ENCODE assay signal across 11 mouse cellular contexts in genomic region chr6:22206630-22207293, GRCm38 (mm10).
DNase-seq lines count a peak whose midpoint lies in the region; ATAC-seq and TF ChIP-seq lines count a peak whose summit lies in the region.
"Had no signal": no experiment of that assay in that cellular context is flagged by ENCODE, and none has a peak within 500 bp of the region (broad histone marks: within the 10 kb centered on the region; RNA-seq: fewer than 3 reads in every experiment).

No protein-coding gene starts in this region.

- no peak overlapping the region for H3K4me2 ChIP-seq in CH12.LX (ENCODE audit: insufficient read depth, low read depth, poor library complexity, severe bottlenecking)
- peak overlapping the region; percentile 42; the same call in 1 of the 2 replicates for H3K4me2 ChIP-seq in hindbrain, embryonic 16.5 days (ENCODE audit: low read length)
- H3K4me2 ChIP-seq in lung, postnatal 0 days (replicated peaks; ENCODE audit: low read depth, low read length) = no peak overlapping the region

- no peak for TF ChIP-seq RAD21 in CH12.LX (IDR thresholded peaks at IDR 0.05; ENCODE audit: low read depth, low read length)

- no peaks in the 10 kb centered on the region for H3K27me3 ChIP-seq in CH12.LX (replicated peaks)
- no peaks in the 10 kb centered on the region for H3K27me3 ChIP-seq in hindbrain, embryonic 16.5 days (replicated peaks; ENCODE audit: control insufficient read depth, insufficient read depth, low read length)
- no peaks in the 10 kb centered on the region for H3K27me3 ChIP-seq in lung, postnatal 0 days (replicated peaks; ENCODE audit: insufficient read depth, low read length)
- no peaks in the 10 kb centered on the region for H3K27me3 ChIP-seq in heart, embryonic 10.5 days (ENCODE audit: insufficient read depth, poor library complexity, severe bottlenecking)
- H3K27me3 ChIP-seq: embryonic facial prominence, embryonic 12.5 days had no signal

- H3K9ac ChIP-seq in CH12.LX (ENCODE audit: insufficient read depth, low read depth) = peak overlapping the region; percentile 29
- no peak overlapping the region for H3K9ac ChIP-seq in hindbrain, embryonic 16.5 days (ENCODE audit: low read depth, low read length)
- H3K9ac ChIP-seq in lung, postnatal 0 days (replicated peaks; ENCODE audit: low read depth) = no peak overlapping the region
- H3K9ac ChIP-seq: embryonic facial prominence, embryonic 12.5 days; liver, embryonic 14.5 days had no signal

- peak; percentile 90 for DNase-seq in heart, adult 11 months
- DNase-seq in heart, postnatal 25 days (ENCODE audit: low spot score) = no peak
- DNase-seq in CH12.LX (ENCODE audit: extremely low read depth) = no peak
- DNase-seq in lung, postnatal 0 days (ENCODE audit: low spot score) = peak; percentile 86
- no peak for DNase-seq in thymus, postnatal 10 days (ENCODE audit: low spot score in 2 of 2)
- DNase-seq in frontal cortex, postnatal 10 days (ENCODE audit: low spot score in 2 of 2) = no peak
- no peak for DNase-seq in heart, embryonic 10.5 days (ENCODE audit: low spot score)
- DNase-seq: gastrocnemius, postnatal 14 days had no signal

- TF ChIP-seq POLR2A in CH12.LX (IDR thresholded peaks at IDR 0.05; ENCODE audit: low read depth, low read length) = no peak

- WGBS in hindbrain, embryonic 16.5 days = 65% methylated on average over 6 of the region's 6 CpGs
- WGBS in lung, postnatal 0 days = 40% methylated on average over 5 of the region's 6 CpGs
- WGBS in heart, embryonic 10.5 days = 76% methylated on average over 6 of the region's 6 CpGs

- H3K79me2 ChIP-seq in CH12.LX (replicated peaks; ENCODE audit: control insufficient read depth, extremely low read depth, insufficient read depth, poor library complexity, severe bottlenecking) = no peaks in the 10 kb centered on the region

- H3K9me3 ChIP-seq in CH12.LX (replicated peaks; ENCODE audit: low read length) = no peaks in the 10 kb centered on the region
- H3K9me3 ChIP-seq in hindbrain, embryonic 16.5 days (ENCODE audit: control insufficient read depth, low read length) = no peaks in the 10 kb centered on the region
- H3K9me3 ChIP-seq in lung, postnatal 0 days (ENCODE audit: low read length) = no peaks in the 10 kb centered on the region
- H3K9me3 ChIP-seq in heart, embryonic 10.5 days = no peaks in the 10 kb centered on the region
- H3K9me3 ChIP-seq: embryonic facial prominence, embryonic 12.5 days had no signal

- H3K4me1 ChIP-seq in CH12.LX (ENCODE audit: control insufficient read depth in 1 of 2, insufficient read depth in 2 of 2) = peaks cover 4 to 6% of the 10 kb centered on the region in 2 experiments; a peak in 2 of 4 replicates
- peaks cover 3% of the 10 kb centered on the region for H3K4me1 ChIP-seq in hindbrain, embryonic 16.5 days (ENCODE audit: control insufficient read depth, insufficient read depth, low read depth, low read length)
- no peaks in the 10 kb centered on the region for H3K4me1 ChIP-seq in lung, postnatal 0 days (ENCODE audit: insufficient read depth, low read depth, low read length)
- no peaks in the 10 kb centered on the region for H3K4me1 ChIP-seq in heart, embryonic 10.5 days

- H3K4me3 ChIP-seq in CH12.LX (replicated peaks in 1 of 3; ENCODE audit: low read depth in 2 of 3, low read length in 2 of 3, poor library complexity in 1 of 3) = no peak overlapping the region
- H3K4me3 ChIP-seq in hindbrain, embryonic 16.5 days (ENCODE audit: low read length) = no peak overlapping the region
- H3K4me3 ChIP-seq in lung, postnatal 0 days (ENCODE audit: low read depth, low read length) = peak overlapping the region; percentile 8; the same call in 1 of the 2 replicates
- H3K4me3 ChIP-seq in heart, embryonic 10.5 days = no peak overlapping the region
- H3K4me3 ChIP-seq: embryonic facial prominence, embryonic 12.5 days had no signal

- TF ChIP-seq EP300 in CH12.LX (IDR thresholded peaks at IDR 0.05; ENCODE audit: low read length) = no peak
- peak; percentile 74 for TF ChIP-seq EP300 in lung, postnatal 0 days (IDR thresholded peaks at IDR 0.05)

- in situ Hi-C loops in CH12.LX (cut with MboI; ENCODE audit: low pct_ligation_motif_present, low pct_unique_long_range_greater_than_20kb, low sequenced_read_pairs) = no loop called here

- no peak overlapping the region; the same call in 1 of the 2 replicates for H3K27ac ChIP-seq in CH12.LX (ENCODE audit: insufficient read depth, low read depth)
- H3K27ac ChIP-seq in hindbrain, embryonic 16.5 days (ENCODE audit: low read depth, low read length) = no peak overlapping the region
- no peak overlapping the region for H3K27ac ChIP-seq in lung, postnatal 0 days (ENCODE audit: low read length)
- no peak overlapping the region for H3K27ac ChIP-seq in heart, embryonic 10.5 days
- H3K27ac ChIP-seq: embryonic facial prominence, embryonic 12.5 days; liver, embryonic 14.5 days had no signal

- H3K36me3 ChIP-seq in CH12.LX (replicated peaks in 1 of 2; ENCODE audit: control insufficient read depth in 1 of 2, insufficient read depth in 1 of 2, low read length in 1 of 2) = no peaks in the 10 kb centered on the region
- H3K36me3 ChIP-seq in hindbrain, embryonic 16.5 days (ENCODE audit: control insufficient read depth, insufficient read depth, low read length) = no peaks in the 10 kb centered on the region
- no peaks in the 10 kb centered on the region for H3K36me3 ChIP-seq in lung, postnatal 0 days (ENCODE audit: insufficient read depth, low read length)
- no peaks in the 10 kb centered on the region for H3K36me3 ChIP-seq in heart, embryonic 10.5 days
- H3K36me3 ChIP-seq: embryonic facial prominence, embryonic 12.5 days had no signal

- dilution Hi-C loops in CH12.LX (cut with MboI; ENCODE audit: extremely low pct_ligation_motif_present, extremely low pct_unique_long_range_greater_than_20kb, low sequenced_read_pairs) = no loop called here

- intact Hi-C loops in heart, postnatal 25 days (cut with DNase I) = no loop called here

- ATAC-seq in hindbrain, embryonic 16.5 days = peak; percentile 57
- ATAC-seq in lung, postnatal 0 days = peak; percentile 88

- no peak for TF ChIP-seq CTCF in CH12.LX (conservative IDR thresholded peaks at IDR 0.05 in 1 of 2, IDR thresholded peaks at IDR 0.05 in 1 of 2; ENCODE audit: low read depth in 2 of 2, low read length in 2 of 2)
- no peak for TF ChIP-seq CTCF in lung, postnatal 0 days (IDR thresholded peaks at IDR 0.05)

TF ChIP-seq in CH12.LX, 34 proteins besides CTCF, POLR2A, EP300 and RAD21:
- TF ChIP-seq IRF4 (IDR thresholded peaks at IDR 0.05; ENCODE audit: low read depth, low read length) = 0 out of 2 replicates have a peak, but pooled peaks have one; percentile 11
- 0 out of 2 replicates have a peak, but pooled peaks have one; percentile 0 for TF ChIP-seq TCF12 (IDR thresholded peaks at IDR 0.05; ENCODE audit: low read depth, low read length)
- no peak for TF ChIP-seq E2F4 (IDR thresholded peaks at IDR 0.05; ENCODE audit: insufficient replicate concordance, low read depth, low read length)
- TF ChIP-seq SMC3 (IDR thresholded peaks at IDR 0.05; ENCODE audit: low read depth, low read length) = no peak

Comparison
In these comparisons a context has a peak if more than half of its experiments do, and no peak if none do; other contexts are left out.
1. DNase-seq: peak in heart, adult 11 months (single experiment) and lung, postnatal 0 days (single experiment); none in heart, postnatal 25 days (single experiment), CH12.LX (single experiment), thymus, postnatal 10 days (0 of 2), frontal cortex, postnatal 10 days (0 of 2) and heart, embryonic 10.5 days (single experiment).